Mouse (Mus musculus): Measurements from ENCODE around the gene Fam184a. TPM values are rescaled to one million over a fixed set of nuclear protein-coding genes. Genes with fewer than 3 reads are reported as not detected.

Fam184a gene
- total RNA-seq, 2 experiments from 2014 or later, result 3.2 to 4.5 TPM

DNA sequence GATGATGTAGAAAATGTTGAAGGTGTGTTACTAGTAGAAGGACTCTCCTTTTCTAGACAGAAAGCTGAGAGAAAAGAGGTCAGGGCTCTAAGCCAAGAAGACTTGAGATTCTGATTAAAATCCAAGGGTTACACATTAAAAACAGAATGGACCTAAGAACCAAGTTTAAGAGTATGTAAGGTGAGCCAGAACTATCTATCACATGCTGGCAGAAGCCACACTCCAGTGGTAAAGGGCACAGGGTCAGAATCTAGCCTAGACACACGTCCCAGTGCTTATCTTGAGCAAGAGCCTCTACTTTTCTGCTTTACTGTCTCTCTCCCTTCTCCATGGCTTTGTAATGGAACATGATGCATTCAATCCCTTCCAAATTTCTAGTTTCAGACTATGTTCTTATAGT lies 137.0 kb downstream of the Fam184a start:
- peak; percentile 61 for ATAC-seq (replicated peaks; ENCODE audit: low FRiP score, low TSS enrichment, poor library complexity, severe bottlenecking)

DNA sequence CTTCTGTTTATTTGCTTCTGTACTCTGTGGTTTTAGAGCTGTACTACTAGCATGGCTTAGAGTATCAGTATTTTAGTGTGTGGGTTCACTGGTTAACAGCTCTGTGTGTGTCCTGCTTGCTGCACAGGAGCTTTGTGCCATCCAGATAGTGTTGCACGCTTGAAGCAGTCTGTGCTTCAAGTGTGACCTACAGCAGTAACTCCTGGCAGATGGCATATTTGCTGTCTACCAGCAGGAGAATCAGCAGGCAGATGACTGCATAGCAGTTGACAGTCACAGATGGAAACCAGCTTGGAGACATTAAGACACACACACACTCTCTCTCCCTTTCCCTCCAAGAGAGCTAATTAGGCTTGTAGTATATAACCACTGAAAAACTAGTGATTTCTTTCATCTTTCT lies 138.8 kb downstream of the Fam184a start:
- ATAC-seq (replicated peaks; ENCODE audit: low FRiP score, low TSS enrichment, poor library complexity, severe bottlenecking), result no peak

DNA sequence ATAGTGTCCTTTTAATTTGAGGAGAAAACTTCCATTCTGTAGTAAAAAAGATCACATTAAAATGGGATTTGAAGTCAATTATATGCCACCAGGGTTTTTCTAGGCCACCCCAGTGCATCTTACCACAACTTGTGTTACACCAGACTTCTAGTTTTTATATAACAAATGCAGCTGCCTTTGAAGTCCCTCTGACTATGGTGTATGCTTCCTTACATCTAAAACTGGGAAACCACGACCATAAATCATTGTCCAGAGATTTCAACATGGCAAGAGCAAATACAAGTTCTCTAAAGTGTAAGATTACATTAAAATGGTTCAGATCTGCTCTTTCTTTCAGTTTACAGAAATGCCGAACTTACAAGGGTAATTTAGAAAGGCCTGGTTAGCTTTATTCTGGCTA lies 142.6 kb downstream of the Fam184a start:
- no peak for ATAC-seq (replicated peaks; ENCODE audit: low FRiP score, low TSS enrichment, poor library complexity, severe bottlenecking)

DNA sequence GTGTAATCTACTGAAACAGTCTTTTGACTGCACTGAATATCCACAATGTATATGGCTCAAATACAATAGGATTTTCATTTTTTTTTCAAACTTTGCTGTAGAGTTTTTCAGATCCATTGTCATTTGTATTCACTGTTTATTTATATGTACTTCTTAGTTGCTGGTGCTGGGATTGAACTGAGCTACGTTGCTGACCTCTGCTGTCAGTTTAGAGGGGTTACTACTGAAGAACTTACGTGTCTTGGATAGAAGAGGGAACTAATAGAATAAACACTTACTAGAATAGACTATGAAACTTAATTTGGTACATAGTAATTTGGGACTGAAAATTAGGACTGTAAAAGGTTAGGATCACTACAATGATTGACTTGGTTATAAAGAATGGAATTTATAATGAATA lies 145.6 kb downstream of the Fam184a start:
- ATAC-seq (replicated peaks; ENCODE audit: low FRiP score, low TSS enrichment, poor library complexity, severe bottlenecking), result no peak

DNA sequence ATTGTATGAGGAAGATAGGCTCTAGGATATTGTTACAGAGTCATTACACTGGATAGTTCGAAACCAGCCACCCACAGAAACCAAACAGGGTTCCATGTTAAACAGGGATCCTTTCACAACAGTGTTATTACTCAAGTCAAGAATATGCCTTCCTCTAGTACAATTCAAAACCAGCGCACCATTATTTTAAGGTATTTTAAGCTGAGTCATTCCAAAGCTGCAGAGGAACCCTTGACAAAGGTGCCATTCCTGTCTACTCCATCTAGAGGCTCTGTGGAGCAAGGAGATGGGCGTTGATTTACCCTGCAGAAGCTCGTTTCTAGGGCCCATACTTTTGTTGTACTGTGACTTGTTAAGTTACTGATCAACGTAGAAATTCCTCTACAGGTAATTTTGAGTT lies 152.1 kb downstream of the Fam184a start:
- ATAC-seq (replicated peaks; ENCODE audit: low FRiP score, low TSS enrichment, poor library complexity, severe bottlenecking), result peak; percentile 67

DNA sequence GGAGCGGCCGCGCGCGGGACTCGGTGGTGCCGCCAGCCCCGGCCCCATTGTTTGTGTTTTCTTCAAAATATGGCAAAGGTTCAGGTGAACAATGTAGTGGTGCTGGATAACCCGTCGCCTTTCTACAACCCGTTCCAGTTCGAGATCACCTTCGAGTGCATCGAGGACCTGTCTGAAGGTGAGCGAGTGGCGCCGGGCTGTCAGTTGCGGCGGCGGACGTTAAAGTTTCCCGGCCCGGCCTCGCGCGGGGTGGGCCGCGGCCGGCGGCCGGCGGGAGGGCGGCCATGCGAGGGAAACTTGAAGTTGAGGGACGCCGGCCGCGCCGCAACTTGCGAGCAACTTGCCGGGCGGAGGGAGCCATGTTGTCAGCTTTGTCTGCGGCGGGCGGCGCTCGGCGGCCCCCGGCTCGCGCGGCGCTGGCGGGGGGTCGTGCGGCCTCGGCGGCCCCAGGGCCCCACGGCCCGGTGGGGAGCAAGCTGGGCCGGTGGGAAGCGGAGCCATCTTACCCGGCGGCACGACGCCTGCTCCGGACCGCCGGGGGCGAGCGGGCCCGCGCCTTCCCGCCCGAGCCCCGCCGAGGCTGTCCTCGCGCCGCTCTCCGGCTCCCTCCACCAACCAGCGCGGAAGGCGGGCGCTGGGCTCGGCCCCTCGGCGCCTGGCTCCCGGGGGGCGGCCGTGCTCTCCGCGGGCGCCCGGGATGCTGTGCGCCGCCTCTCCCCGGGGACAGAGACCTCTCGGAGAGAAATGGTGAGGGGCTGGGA lies 153.6 kb downstream of the Fam184a start:
- no peak for ATAC-seq (replicated peaks; ENCODE audit: low FRiP score, low TSS enrichment, poor library complexity, severe bottlenecking)

DNA sequence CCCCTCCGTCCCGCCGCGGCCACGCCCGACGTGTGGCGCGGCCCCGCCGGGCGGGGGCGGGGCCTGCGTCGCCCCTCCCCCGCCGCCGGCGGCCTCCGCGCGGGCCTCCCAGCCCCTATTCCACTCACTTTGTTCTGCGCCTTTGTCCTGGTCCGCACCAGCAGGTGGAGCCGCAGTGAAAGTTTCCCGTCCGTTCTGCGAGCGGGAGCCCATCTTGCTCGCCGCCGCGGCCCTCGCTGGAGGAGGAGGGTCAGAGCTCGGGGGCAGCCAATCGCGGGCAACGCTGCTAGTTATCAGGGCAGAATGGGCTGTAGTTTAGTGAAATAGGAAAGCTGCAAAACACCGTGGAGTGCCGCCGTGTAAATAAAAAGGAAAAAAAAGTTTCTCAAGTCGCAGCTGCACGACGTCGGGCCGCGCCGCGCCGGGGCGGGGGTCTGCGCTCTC lies 154.2 kb downstream of the Fam184a start, which contains the start of gene Asf1a:
Asf1a (plus strand) TSS at position 81 of the 444 bp plus-strand sequence.
- peak; percentile 91 for ATAC-seq (replicated peaks; ENCODE audit: low FRiP score, low TSS enrichment, poor library complexity, severe bottlenecking)

DNA sequence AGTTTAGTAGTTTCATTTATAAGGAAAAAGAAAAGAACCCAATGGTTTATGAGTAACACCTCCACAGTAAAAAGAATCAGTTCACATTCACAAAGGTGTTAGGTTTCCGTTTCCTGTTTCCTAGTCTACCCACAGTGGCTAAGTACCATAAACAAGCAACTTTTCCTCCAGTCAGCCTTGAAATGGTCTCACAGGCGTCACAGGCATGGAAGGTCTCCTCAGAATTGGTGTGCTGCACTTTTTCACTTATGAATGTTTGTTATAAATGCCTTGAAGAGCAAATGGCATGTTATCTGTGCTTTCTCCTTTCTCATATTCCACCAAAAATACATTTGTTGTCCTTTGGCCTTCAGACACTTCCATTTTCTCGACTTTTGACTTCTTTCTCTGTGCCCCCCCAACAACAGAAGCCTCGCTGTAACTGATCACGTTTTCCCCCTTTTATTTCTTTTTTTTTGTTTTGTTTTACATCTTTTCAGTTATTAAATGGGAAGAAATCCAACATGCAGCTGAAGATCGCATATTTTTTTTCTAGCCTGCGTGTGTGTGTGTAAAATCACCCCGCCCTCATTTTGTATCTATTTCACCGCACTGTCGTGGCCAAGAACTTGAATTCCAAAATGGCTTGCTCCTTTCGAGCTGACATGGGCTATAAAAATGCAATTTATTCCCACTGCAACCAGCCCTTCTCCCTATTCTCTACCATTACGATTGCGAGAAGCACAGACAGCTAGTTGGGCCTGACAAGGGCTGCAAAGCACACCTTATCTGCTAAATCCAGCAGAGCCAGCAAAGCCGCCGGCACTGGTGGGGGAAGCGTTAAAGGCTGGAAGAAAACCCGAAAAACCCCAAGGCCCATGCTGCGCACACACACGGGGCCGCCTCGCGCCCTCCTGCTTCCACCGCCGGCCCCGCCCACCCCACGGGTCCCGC lies 154.9 kb downstream of the Fam184a start:
- peak; percentile 69 for ATAC-seq (replicated peaks; ENCODE audit: low FRiP score, low TSS enrichment, poor library complexity, severe bottlenecking)

DNA sequence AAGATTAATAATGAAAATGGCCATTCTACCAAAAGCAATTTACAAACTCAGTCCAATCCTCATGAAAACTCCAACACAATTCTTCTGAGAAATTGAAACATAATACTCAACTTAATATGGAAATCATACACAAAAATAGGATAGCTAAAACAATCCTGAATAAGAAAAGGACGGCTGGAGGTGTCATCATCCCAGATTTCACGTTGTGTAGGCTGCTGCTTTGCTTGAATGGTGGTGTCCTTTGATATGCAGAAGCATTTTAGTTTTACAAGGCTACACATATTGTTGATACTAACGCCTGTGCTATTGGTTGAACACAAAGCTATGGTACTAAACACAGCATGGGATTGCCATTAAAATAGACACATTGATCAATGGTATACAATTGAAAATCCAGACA lies 165.1 kb downstream of the Fam184a start:
- ATAC-seq (replicated peaks; ENCODE audit: low FRiP score, low TSS enrichment, poor library complexity, severe bottlenecking), result no peak

Other genes with a start within 250 kb of the Fam184a start
- 118 and 119 TPM in 2 replicates for gene Asf1a, start 154.4 kb downstream of the Fam184a start, total RNA-seq (2014; fragmentation: Nextera tagmentation)
- gene Asf1a, start 154.4 kb downstream of the Fam184a start, total RNA-seq (2017), result 67.6 and 127 TPM in 2 replicates
- gene Mcm9, start 120.7 kb downstream of the Fam184a start, total RNA-seq (2014; fragmentation: Nextera tagmentation), result 17.9 and 47.4 TPM in 2 replicates
- gene Mcm9, start 120.7 kb downstream of the Fam184a start, total RNA-seq (2017), result 9.3 and 16.5 TPM in 2 replicates

Measured in megakaryocyte-erythroid progenitor cell, adult 5-6 weeks (primary cell).